In the genomic region with DNA sequence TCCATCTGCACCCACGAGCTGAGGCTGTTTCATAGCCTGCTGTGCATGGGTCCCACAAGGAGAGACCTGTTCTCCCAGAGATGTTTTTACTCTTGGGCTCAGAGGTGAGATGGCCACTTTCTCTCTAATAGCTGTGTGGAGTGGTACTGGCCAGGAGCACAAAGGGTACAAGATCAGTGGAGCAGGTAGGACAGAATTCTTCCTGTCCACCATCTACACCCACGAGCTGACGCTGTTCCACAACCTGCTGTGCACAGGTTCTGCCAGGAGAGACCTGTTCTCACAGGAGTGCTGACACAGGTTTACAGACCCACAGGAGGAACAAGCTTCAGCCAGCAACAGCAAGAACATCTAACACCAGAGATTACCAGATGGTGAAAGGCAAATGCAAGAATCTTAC, we compare ENCODE assay signal across 27 mouse cellular contexts.
DNase-seq lines count a peak whose midpoint lies in the region; ATAC-seq and TF ChIP-seq lines count a peak whose summit lies in the region.
"Had no signal": no experiment of that assay in that cellular context is flagged by ENCODE, and none has a peak within 500 bp of the region (broad histone marks: within the 10 kb centered on the region; RNA-seq: fewer than 3 reads in every experiment).

No protein-coding gene starts in this region.

- peak; percentile 16 for DNase-seq in cerebellum, adult 11-12 months
- no peak for DNase-seq in cerebellum, postnatal 36 days
- peak; percentile 15 for DNase-seq in cerebellum, adult 9-10 months
- DNase-seq in cerebellum, adult 8-10 months, result no peak
- DNase-seq in layer of hippocampus, adult 2 months (ENCODE audit: low spot score in 2 of 2), result no peak
- DNase-seq in layer of hippocampus, adult 9-10 months (ENCODE audit: low spot score), result no peak
- DNase-seq: adrenal gland, postnatal 10 days; adrenal gland, postnatal 36 days; B cell, adult 2 months; gastrocnemius, postnatal 10 days; gastrocnemius, postnatal 36 days; heart, adult 2 months; heart, postnatal 14 days; heart, postnatal 4 days; kidney, adult 18-20 months had no signal

- H3K4me3 ChIP-seq in layer of hippocampus, adult 2 months, result no peak overlapping the region
- H3K4me3 ChIP-seq: embryonic facial prominence, embryonic 13.5 days; forebrain, embryonic 10.5 days; forebrain, embryonic 13.5 days; heart, adult 2 months; heart, embryonic 10.5 days; heart, embryonic 13.5 days had no signal

- TF ChIP-seq CTCF in layer of hippocampus, adult 2 months (conservative IDR thresholded peaks at IDR 0.05), result no peak

- ATAC-seq in megakaryocyte progenitor cell, adult 5-6 weeks (replicated peaks; ENCODE audit: poor library complexity), result no peak
- ATAC-seq: forebrain, embryonic 13.5 days; forebrain, embryonic 16.5 days; hindbrain, postnatal 0 days; inflammation-experienced regulatory T-cells, adult 6 months; intestine, embryonic 16.5 days; Patski had no signal

- peak overlapping the region; percentile 39; the same call in 1 of the 2 replicates for H3K27ac ChIP-seq in layer of hippocampus, adult 2 months
- H3K27ac ChIP-seq: embryonic facial prominence, embryonic 13.5 days; forebrain, embryonic 10.5 days; forebrain, embryonic 13.5 days; heart, adult 2 months; heart, embryonic 10.5 days; heart, embryonic 13.5 days; hindbrain, embryonic 14.5 days; hindbrain, postnatal 0 days had no signal

Comparison
In these comparisons a context has a peak if more than half of its experiments do, and no peak if none do; other contexts are left out.
1. DNase-seq: peak in cerebellum, adult 11-12 months (single experiment) and cerebellum, adult 9-10 months (single experiment); none in cerebellum, postnatal 36 days (0 of 2), cerebellum, adult 8-10 months (single experiment), layer of hippocampus, adult 2 months (0 of 2) and layer of hippocampus, adult 9-10 months (single experiment).